Mouse (Mus musculus) left cerebral cortex, postnatal 10 days (tissue): Measurements from ENCODE around the gene Wscd1. TPM values are rescaled to one million over a fixed set of nuclear protein-coding genes. Genes with fewer than 3 reads are reported as not detected.

Source experiments
- DNase-seq, 2 experiments: peaks; one replicate each; pipeline ENCODE4 v3.0.0; 2021 to 2022; ENCODE audit warnings: low spot score in 2 of 2, mixed read lengths in 1 of 2; ENCODE audit errors: extremely low spot score in 1 of 2
- intact Hi-C: fragments of 180-260 bp; cut with DNase I; formaldehyde crosslinking; loops from one replicate; pipeline ENCODE4 v1.15.1; 2025
- total RNA-seq, 2 experiments: library from RNA; stranded (reverse); gene quantifications; 2 replicates each; pipeline ENCODE4 v1.2.3; 2021

Wscd1 gene
- 10 to 100 TPM; 65.2 to 69.8 TPM for total RNA-seq

DNA sequence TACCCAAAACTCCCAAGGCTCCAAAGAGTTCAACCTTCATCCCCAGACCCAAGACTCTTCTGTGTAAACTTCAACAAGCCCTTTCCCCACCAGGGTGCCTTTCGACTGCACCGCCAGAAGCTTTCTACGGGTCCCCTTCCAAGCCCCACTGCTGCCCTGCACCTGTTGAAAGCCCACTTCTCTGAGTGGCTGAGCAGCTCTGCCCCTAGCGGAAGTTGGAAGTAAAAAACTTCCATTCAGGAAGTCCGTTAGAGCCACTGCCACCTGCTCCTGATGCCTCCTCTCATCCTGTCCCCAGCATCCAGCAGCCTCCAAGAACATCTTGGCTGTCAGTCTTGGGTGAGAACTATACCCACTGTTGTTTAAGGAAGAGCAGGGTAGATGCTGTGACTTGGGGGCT is at the start of gene Wscd1:
Wscd1 (plus strand) TSS at position 250 of the 400 bp plus-strand sequence.
- DNase-seq, result peak in 1 of 2 experiments; percentile 60
- intact Hi-C loops, result loop anchor here (2.0 kb wide), 1 partner anchor 269 kb away; no protein-coding TSS in a partner anchor

DNA sequence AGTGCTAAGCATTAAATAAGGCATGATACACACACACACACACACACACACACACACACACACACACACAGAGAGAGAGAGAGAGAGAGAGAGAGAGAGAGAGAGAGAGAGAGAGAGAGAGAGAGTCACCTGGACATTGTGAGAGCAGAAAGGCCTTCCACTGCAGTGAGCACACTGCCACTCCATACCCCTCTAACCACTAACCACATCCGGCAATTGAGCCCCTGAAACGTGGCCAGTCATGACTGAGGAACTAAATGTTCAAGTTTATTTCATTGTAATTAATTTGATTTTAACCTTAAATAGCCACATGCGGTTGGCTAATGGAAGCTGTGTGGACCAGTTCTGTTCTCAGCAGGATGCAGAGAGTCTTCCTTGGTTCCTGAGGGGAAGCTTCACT is 21.7 kb upstream of the Wscd1 start:
- intact Hi-C loops, result no loop called here
- no peak for DNase-seq

DNA sequence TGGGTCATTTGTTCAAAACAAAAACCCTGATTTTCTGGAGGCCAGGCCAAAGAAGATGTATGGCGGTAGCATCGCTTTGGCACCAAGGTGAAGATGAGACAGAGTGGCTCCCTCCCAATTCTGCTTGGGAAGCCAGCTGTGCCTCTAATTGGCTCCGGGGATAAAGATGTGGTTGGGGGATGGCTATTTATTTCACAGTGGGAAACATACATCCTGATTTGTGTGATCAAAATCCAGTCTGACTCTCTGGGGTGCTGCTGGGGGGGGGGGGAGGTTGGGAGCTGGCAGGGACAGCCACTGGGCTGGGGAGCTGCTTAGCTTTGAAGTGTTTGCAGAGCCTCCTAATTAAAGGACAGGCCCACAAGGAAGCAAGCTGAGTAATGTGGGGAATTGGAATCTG is 20.4 kb upstream of the Wscd1 start:
- DNase-seq, result no peak
- intact Hi-C loops, result no loop called here

DNA sequence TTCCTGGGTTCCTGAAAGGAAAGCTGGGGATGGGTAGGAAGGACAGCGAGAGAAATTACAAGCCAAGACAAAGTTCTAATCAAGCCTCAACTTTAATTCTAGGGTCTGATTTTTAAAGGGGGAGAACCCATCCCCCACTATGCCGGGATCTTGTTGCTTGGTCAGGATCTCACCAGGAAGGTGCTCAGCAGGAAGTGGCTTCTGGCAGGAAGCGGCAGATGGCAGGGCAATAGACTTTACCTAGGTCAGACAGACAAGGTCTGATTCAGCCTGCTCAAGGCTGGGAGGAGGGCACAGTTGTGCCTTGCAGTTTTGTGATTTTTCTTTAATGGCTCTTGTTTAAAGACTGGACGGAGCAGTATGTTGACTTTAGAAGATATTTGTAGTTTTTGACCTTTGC is 15.9 kb upstream of the Wscd1 start:
- no peak for DNase-seq
- intact Hi-C loops, result loop anchor here (10.0 kb wide), 1 partner anchor 379 kb away; no protein-coding TSS in a partner anchor

DNA sequence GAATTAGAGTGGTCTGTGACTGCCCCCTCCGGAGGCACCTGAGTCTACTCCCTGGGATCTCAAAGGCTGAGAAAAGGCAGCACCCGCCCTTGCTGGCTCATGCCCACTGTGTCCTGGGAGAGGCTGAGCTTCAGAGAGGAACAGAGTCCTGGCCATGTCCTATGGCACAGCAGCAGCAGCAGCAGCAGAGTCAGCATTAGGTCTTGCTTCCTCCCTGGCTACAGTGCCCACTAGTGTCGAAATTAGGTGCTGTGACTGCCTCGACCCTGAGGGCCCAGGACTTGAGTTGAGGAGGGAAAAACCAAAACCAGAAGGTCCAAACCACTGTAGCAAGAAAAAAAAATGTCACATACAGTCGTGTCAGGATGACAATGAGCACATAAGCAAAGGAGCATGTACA is 12.6 kb upstream of the Wscd1 start:
- no peak for DNase-seq
- intact Hi-C loops, result loop anchor here (10.0 kb wide), 1 partner anchor 382 kb away; no protein-coding TSS in a partner anchor

DNA sequence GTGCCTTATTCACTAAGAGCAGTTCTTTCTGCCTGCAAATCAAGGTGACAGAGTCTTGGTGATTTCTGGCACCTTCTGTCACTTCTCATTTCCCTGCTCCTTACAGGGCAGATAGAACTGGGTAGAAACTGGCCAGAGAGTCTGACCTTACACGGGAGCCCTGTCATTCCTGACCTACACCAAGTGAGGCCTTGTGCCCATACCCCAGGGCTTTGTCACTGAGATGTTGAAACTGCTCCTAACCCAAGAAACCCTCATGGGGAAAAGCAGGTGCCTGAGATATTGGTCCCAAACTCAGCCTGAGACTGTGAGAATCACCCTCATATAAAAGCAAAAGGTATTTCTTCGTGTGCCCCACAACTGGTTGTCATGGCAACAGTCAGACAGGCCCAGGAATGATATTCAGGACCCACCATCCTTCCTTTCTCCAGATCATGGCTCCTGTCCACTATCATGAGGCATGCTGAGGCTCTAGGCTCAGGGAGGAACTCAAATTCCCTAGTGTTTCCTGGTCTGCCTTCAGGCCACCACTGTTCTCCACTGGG is 11.1 kb upstream of the Wscd1 start:
- no peak for DNase-seq
- intact Hi-C loops, result loop anchor here (10.0 kb wide), 1 partner anchor 384 kb away; no protein-coding TSS in a partner anchor

DNA sequence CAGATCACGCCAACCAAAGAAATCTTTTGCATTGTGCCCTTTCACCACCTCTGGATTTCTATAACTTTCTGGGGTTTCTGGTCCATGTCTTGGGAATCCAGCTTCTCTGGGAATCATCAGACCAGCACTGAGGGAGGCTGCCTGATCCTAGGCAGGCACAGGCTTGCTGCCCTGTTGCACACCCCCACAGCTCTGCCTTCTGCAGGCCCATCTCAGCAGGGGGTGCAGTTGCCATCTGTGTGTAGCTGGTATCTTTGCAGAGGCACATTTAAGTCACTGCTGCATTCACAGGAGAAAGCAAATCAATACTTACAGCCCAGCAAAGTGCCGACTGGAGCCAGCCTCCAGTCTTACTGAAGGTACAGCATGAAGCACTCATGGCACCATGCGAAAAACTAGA is 3.8 kb upstream of the Wscd1 start:
- DNase-seq, result peak in 1 of 2 experiments; percentile 50
- intact Hi-C loops, result no loop called here

DNA sequence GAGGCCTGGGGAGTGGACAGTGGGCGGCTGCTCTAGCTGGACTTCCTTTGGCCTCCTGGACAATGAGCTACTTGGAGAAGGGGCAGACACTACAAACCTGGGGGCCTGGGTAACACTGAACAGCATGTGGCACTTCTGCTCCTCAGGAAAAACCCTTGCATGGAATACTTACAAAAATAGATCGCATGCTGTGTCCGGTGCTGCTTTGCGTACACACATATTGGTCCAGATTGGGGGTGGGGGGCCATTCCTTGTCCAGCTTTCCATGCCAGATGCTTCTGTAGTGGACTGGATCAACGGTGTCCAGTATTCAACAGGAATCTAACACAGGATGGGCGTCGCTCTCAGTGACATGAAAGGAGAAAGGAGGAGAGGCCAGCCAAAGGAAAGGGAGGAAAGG is 2.0 kb upstream of the Wscd1 start:
- peak in 1 of 2 experiments; percentile 44 for DNase-seq
- intact Hi-C loops, result no loop called here

DNA sequence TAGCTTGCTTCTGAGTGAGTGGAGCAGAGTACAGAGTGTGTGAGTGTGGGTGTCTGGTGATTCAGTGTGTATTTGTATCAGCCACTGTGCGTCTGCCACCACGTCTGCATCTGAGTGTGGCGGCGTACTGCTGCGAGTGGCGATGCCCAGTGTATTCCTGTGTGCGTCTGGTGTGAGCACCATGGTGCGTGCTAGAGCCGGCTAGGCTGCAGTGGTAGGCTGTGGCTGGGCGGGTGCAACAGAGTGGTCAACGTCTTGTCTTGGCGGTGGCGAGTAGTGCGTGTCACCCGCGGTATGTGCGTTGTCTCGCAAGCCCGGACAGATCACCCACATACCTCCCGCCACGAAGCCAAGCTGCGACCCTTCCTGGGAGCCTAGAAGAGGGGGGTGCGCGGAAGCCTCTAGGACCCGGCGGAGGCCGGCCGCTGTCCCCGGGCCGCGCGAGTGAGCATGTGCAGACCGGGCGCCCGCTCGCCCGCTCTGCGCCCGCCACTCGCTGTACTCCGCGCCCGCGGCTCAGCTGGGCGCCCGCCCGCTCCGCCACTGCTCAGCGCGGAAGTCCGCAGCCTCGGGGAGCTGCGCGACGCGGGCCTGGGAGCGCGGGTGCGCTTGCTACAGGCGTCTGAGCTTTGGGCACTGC is 934 bp downstream of the Wscd1 start:
- intact Hi-C loops, result loop anchor here (2.0 kb wide), 1 partner anchor 268 kb away; no protein-coding TSS in a partner anchor
- DNase-seq, result peak; percentile 64 to 81

DNA sequence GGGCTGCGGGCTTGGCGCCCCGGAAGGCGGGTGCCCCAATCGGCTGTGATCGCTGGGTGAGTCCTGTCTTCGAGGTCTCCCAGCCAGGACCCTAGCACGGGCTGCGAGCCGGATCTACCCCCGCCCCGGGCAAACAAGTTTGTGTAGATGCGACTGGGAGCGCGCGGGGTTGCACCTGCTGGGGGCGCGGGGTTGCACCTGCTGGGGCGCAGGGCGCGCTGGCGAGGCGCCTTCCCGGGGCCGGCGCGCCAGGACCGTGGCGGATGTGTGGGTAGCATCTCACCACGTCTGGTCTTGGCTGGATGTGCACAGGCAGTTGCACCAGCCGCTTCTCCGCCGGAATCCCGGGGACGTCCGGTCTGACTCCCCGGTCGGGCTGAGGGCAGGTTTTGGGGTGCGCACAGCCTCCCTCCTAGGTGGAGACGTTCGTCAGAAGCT is 1.5 kb downstream of the Wscd1 start:
- intact Hi-C loops, result loop anchor here (2.0 kb wide), 1 partner anchor 268 kb away; no protein-coding TSS in a partner anchor
- peak in 1 of 2 experiments; percentile 56 for DNase-seq

DNA sequence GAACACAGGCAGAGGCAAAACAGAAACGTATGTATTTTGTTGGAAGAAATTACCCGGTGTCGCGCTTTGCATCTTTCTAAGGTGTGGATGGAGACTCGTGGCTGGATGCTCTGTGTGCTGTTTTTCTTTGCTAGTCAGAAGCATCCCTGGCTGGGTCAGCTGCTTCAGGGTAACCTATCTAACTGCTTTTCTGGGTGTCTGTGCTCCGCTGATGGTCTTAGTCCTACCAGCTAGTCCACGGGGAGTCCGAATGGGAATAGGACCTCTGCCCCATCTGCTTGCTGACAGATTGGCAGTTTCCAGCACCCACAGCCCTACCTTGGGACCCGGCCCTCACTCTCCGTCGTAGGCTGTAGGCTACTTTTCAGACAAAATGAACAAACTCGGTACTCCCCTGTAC is 2.0 kb downstream of the Wscd1 start:
- DNase-seq, result no peak
- intact Hi-C loops, result loop anchor here (2.0 kb wide), 1 partner anchor 267 kb away; no protein-coding TSS in a partner anchor

DNA sequence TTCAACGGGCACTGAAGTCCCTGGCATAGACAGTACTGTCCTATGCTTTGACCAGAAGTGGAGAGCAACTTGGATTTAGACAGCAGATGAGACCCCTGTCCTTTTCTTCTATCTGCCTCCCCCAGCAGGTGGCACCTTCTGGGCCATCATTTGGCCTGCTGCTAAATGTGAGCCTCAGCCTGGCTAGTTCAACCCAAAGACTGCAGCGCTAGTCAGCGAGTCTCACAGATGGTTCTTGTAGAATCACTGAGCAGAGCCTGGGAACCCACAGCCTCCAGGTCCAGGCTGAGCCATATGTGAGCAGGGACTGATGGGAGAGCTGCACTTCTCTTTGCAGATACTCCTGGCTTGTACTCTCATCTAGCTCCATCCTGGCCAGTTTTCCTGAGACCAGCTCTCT is 2.9 kb downstream of the Wscd1 start:
- intact Hi-C loops, result no loop called here
- DNase-seq, result no peak

DNA sequence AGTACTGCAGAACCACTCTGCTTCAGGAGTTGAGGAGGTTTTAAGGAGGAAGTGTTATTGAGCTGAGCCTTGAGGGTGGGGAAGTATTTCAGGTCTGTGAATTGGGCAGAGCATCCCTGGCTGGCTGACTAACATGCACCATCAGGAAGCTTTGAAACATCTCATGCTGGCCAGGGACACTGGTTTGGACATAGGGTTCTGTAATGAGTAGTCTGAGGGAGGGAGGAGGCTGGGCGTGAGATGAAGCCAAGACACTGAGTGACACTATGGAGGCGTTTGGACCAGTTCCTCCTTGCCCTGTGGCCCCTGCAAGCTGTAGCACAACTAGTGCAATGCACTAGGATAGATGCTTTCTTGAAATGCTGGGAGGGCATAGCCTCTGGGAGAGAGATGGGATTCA is 5.4 kb downstream of the Wscd1 start:
- no peak for DNase-seq
- intact Hi-C loops, result no loop called here

DNA sequence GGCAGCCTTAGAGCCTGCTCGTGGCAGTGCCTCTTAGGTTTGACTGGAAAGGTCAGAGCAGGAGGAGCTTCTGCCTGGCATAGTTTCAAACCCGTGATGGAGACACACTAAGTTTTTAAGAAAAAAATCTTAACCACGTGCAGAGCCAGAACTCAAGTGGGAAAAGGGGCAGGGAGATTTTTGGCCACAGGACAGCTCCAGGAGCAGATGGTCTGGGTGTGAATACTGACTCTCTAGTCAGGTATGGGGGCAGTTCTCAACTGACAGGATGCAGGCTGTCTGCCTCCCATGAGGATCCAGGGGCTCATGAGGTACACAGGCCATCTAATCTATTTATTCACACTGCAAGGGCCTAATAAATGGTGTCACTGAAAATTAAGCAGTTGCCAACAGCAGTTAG is 6.6 kb downstream of the Wscd1 start:
- no peak for DNase-seq
- intact Hi-C loops, result no loop called here

DNA sequence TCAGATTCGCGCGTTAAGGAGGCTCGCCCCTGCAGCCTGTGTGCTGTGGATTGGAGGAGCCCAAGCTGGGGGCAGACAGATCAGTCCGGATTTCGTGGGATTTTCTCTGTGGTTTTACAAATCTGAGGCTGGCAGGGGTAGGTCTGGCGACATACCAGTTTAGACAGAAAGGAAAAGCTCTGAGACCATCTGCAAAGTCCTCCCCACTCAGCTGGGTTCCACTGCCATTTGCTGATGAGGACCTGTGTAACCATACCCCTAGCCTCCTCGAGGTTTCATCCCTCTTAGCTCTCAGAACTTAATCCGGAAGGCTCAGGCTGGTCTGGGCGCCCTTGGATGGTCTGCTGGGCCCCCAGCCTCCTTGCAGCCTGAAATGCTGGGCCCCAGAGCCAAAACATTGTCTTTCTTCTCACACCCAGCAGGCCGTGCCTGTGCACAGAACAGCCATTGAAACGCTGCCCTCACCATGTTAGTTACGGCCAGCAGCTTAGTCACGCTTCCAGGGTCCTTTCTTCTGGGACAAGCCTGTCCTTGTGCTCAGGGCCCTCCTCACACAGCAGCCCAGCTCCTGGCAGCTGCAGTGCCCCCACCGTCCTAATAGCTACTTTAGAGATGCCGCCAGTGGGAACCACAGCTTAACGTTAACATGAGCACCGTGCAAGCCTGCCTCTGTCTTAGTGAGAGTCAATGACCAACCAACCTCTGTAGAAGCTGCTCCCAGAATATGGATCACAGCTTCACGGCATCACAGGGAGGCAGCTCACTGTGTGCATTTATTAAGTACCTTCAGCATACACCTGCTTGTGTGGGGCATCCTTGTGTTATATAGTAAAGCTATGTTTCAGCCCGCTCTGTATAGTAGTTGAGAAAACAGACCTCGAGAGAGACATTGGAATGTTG is 8.7 kb downstream of the Wscd1 start:
- DNase-seq, result peak; percentile 64 to 75
- intact Hi-C loops, result no loop called here

DNA sequence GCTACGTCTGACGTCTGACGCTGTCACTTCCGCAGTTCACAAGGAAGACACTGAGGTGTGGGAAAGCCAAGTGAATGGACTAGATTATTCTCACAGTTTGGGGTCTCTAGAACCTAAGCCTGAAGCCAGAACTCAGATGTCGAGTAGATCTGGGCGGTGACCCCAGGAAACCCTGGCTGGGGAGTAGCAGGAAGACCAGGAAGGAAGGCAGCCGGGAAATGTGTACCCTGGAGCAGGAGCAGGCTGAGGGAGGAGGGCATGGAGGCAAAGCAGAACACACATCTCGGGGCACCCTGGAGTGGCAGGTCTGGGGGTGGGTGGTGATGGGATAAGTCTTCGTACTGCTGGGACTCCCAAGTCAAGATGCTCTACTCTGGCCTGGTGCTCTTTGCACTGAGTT is 11.3 kb downstream of the Wscd1 start:
- no peak for DNase-seq

DNA sequence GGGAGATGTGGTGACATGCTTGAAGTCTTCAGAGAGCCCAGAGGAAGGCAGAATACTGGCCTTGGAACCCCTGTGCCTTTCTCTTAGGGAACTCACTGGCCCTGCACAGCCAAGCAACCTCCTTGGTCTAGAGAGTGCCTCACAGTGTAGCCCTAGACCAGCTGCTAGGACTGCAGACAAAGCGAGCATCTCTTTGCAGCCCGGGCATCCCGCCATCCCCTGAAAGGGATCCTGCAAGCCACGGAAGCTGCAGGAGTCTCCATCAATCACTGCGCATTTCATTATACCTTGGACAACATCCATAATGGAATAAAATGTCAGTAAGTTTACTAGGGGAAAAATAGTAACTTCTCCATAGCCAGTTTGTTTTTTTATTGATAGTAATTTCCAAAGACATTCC is 13.4 kb downstream of the Wscd1 start:
- peak; percentile 66 to 69 for DNase-seq
- intact Hi-C loops, result no loop called here

More for the DNA sequence above, 11.3 kb downstream of the Wscd1 start:
- intact Hi-C loops, result no loop called here

DNA sequence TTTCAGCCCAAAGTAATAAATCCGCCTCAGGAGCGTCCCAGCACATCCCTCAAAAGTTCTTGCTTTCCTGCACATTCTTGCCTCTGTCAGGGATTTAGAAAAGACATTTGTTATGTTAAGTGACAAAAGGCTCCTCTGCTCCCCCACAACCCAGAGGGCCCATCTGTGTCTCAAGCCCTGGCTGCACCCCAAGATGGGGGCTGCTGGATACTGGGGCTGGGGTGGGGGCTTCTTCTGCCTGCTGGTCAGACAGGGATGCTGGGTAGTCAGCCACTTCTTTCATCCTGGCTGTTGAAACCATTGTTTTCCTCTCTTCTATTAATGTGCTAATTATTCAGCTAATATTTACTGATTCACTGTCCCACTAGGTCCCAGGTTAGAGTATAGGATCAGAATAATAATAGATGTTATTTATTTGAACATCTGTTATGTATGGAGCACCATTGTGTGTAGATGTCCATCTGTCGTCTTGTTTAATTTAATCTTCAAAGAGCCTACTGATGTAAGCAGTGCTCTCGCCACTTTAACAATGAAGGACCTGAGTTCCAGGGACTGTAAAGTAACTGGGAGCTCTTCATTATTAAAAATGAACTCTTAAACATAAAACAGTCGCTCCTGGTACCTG is 14.0 kb downstream of the Wscd1 start:
- no peak for DNase-seq
- intact Hi-C loops, result no loop called here

DNA sequence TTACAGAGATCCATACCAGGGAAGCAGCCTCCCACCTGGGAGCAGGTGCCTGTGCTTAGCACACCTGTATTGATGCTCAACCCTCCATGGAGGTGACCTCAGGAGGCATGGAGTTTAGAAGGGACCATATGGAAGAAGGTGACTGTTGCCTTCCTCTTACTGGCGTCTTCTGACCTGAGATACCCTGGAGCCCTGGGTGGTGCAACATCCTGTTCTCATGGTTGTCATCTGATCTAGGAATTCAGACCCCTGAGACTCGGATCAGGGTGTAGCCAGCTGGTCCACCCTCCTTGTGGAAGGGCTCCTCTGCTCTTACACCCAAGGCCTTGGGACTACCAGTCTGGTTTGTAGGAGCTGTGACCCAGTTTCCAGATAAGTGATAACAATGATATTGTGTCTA is 15.0 kb downstream of the Wscd1 start:
- DNase-seq, result no peak
- intact Hi-C loops, result no loop called here
